Mouse (Mus musculus) adrenal gland, postnatal 4 days (tissue): ENCODE measurements at regions not wholly inside any gene's neighbourhood (a gene's known extent, or its start where the extent isn't known, plus 50 kb on each side); places are given as distances from the start of the nearest gene placed in this dataset.
"Not testable (repeated sequence)": the region's sequence is repeated elsewhere in the genome, so short reads cannot be mapped to it uniquely, and the experiment has no call there.

Experiments
- DNase-seq, 2 experiments: peaks; one replicate each; pipeline ENCODE4 v3.0.0; 2021 to 2022; ENCODE audit warnings: low spot score in 2 of 2, mixed read lengths in 2 of 2

- no peak for DNase-seq
Measured at GRCm38 (mm10) chr2:79018732-79019423, 151.0 kb downstream of the Ube2e3 start.

- no peak for DNase-seq
Measured at GRCm38 (mm10) chr2:79022954-79023353, 155.0 kb downstream of the Ube2e3 start.

- DNase-seq = no peak
Measured at GRCm38 (mm10) chr2:79025678-79026077, 157.8 kb downstream of the Ube2e3 start.

GRCm38 (mm10) chr2:79030990-79031389 is 163.1 kb downstream of the Ube2e3 start:
- DNase-seq = no peak

- DNase-seq = no peak
Measured at GRCm38 (mm10) chr2:79036296-79036695, 168.4 kb downstream of the Ube2e3 start.

- no peak for DNase-seq
Measured at GRCm38 (mm10) chr2:79038624-79039023, 170.7 kb downstream of the Ube2e3 start.

GRCm38 (mm10) chr2:79044804-79045203 is 176.9 kb downstream of the Ube2e3 start:
- DNase-seq = not testable (repeated sequence)

- no peak for DNase-seq
Measured at GRCm38 (mm10) chr2:79045508-79045907, 177.6 kb downstream of the Ube2e3 start.

- DNase-seq = no peak
Measured at GRCm38 (mm10) chr2:79048020-79048419, 180.1 kb downstream of the Ube2e3 start.

- DNase-seq = no peak
Measured at GRCm38 (mm10) chr2:79048777-79049537, 181.0 kb downstream of the Ube2e3 start.

- DNase-seq = no peak
Measured at GRCm38 (mm10) chr2:79050495-79051046, 182.6 kb downstream of the Ube2e3 start.

GRCm38 (mm10) chr2:79052226-79052625 is 184.3 kb downstream of the Ube2e3 start:
- no peak for DNase-seq

- DNase-seq = no peak
Measured at GRCm38 (mm10) chr2:79056138-79056537, 188.2 kb downstream of the Ube2e3 start.

- DNase-seq = no peak
Measured at GRCm38 (mm10) chr2:79059115-79059943, 191.4 kb downstream of the Ube2e3 start.

GRCm38 (mm10) chr2:79059944-79060238 is 192.0 kb downstream of the Ube2e3 start:
- no peak for DNase-seq

- no peak for DNase-seq
Measured at GRCm38 (mm10) chr2:79060320-79060719, 192.4 kb downstream of the Ube2e3 start.

GRCm38 (mm10) chr2:79061645-79062044 is 193.6 kb upstream of the Itga4 start:
- no peak for DNase-seq

GRCm38 (mm10) chr2:79062196-79062636 is 193.0 kb upstream of the Itga4 start:
- no peak for DNase-seq

- no peak for DNase-seq
Measured at GRCm38 (mm10) chr2:79063641-79064040, 191.6 kb upstream of the Itga4 start.

GRCm38 (mm10) chr2:79065321-79065720 is 189.9 kb upstream of the Itga4 start:
- no peak for DNase-seq

- DNase-seq = no peak
Measured at GRCm38 (mm10) chr2:79076115-79076514, 179.1 kb upstream of the Itga4 start.
